Mouse (Mus musculus) gastrocnemius, postnatal 4 days (tissue): ENCODE measurements around the gene F3. TPM values are rescaled to one million over a fixed set of nuclear protein-coding genes. Genes with fewer than 3 reads are reported as not detected.
"Not testable (repeated sequence)": the region's sequence is repeated elsewhere in the genome, so short reads cannot be mapped to it uniquely, and the experiment has no call there.

Source experiments
- DNase-seq, 2 experiments: peaks; one replicate each; pipeline ENCODE4 v3.0.0; 2021 to 2022; ENCODE audit warnings: low spot score in 2 of 2, mixed read lengths in 2 of 2
- total RNA-seq, 2 experiments: library from RNA; stranded (reverse); gene quantifications; 2 replicates each; pipeline ENCODE4 v1.2.3; 2021

Gene F3
- total RNA-seq, 2 experiments from 2014 or later, result 3.0 to 4.7 TPM

- DNase-seq, result no peak
Measured at GRCm38 (mm10) chr3:121737901-121738300, 14.6 kb downstream of the F3 start.

GRCm38 (mm10) chr3:121738742-121739342 lies 15.5 kb downstream of the F3 start:
- no peak for DNase-seq

- no peak for DNase-seq
Measured at GRCm38 (mm10) chr3:121739489-121740213, 16.3 kb downstream of the F3 start.

GRCm38 (mm10) chr3:121741186-121741848 lies 18.0 kb downstream of the F3 start:
- DNase-seq, result not testable (repeated sequence)

GRCm38 (mm10) chr3:121754319-121755090 lies 31.2 kb downstream of the F3 start:
- DNase-seq, result not testable (repeated sequence)

- DNase-seq, result no peak
Measured at GRCm38 (mm10) chr3:121755152-121755551, 31.8 kb downstream of the F3 start.

GRCm38 (mm10) chr3:121758373-121758772 lies 35.0 kb downstream of the F3 start:
- DNase-seq, result no peak

GRCm38 (mm10) chr3:121762056-121762852 lies 38.9 kb downstream of the F3 start:
- no peak for DNase-seq

GRCm38 (mm10) chr3:121766048-121766447 lies 42.7 kb downstream of the F3 start:
- DNase-seq, result no peak

GRCm38 (mm10) chr3:121766818-121767217 lies 43.5 kb downstream of the F3 start:
- DNase-seq, result no peak

GRCm38 (mm10) chr3:121768770-121769169 lies 45.4 kb downstream of the F3 start:
- DNase-seq, result no peak

- DNase-seq, result not testable (repeated sequence)
Measured at GRCm38 (mm10) chr3:121773336-121773735, 50.0 kb downstream of the F3 start.

- DNase-seq, result peak in 1 of 2 experiments; percentile 45
Measured at GRCm38 (mm10) chr3:121777943-121778342, 54.6 kb downstream of the F3 start.

- DNase-seq, result no peak
Measured at GRCm38 (mm10) chr3:121783020-121783419, 59.7 kb downstream of the F3 start.

Other genes starting within 250 kb of the F3 start
- gene Slc44a3, start 191.1 kb upstream of the F3 start, total RNA-seq, result under 1 TPM; 0.76 to 0.88 TPM
- not detected for gene 4930432M17Rik, start 52.8 kb upstream of the F3 start, total RNA-seq
- gene Abcd3, start 91.8 kb downstream of the F3 start, total RNA-seq, result 10 to 100 TPM; 34.3 to 36.5 TPM
- gene Arhgap29, start 229.0 kb downstream of the F3 start, total RNA-seq, result 100 to 1,000 TPM in 1 of 2 experiments, 10 to 100 TPM in 1; 87.7 to 101 TPM